Mouse (Mus musculus) lung, embryonic 16.5 days (tissue): ENCODE data around the gene Gimd1. TPM values are rescaled to one million over a fixed set of nuclear protein-coding genes. Genes with fewer than 3 reads are reported as not detected.

Source experiments
- ATAC-seq: fragments of 200-750 bp; cut with Nextera tagmentation; 2 replicates; pipeline ENCODE4 v1.8.0; 2017; ENCODE audit warnings: low read depth, mild to moderate bottlenecking, moderate library complexity
- H3K27ac ChIP-seq: fragments of 300-500 bp; sonication (generic); 2 replicates; pipeline ENCODE4 v1.5.1; 2014; ENCODE audit warnings: mild to moderate bottlenecking, control low read depth, low read length
- H3K27me3 ChIP-seq: fragments of 300-500 bp; sonication (generic); 2 replicates; pipeline ENCODE4 v1.6.1; 2014; ENCODE audit warnings: low read depth, low read length, mixed read lengths; ENCODE audit not compliant: control insufficient read depth, insufficient read depth
- H3K36me3 ChIP-seq: fragments of 300-500 bp; sonication (generic); 2 replicates; pipeline ENCODE4 v1.6.1; 2014; ENCODE audit warnings: low read length; ENCODE audit not compliant: control insufficient read depth, insufficient read depth
- H3K4me1 ChIP-seq: fragments of 300-500 bp; sonication (generic); replicated peaks from 2 replicates; pipeline ENCODE4 v1.6.1; 2014; ENCODE audit warnings: low read length, mixed read lengths; ENCODE audit not compliant: control insufficient read depth, insufficient read depth
- H3K4me2 ChIP-seq: fragments of 300-500 bp; sonication (generic); 2 replicates; pipeline ENCODE4 v1.6.1; 2014; ENCODE audit warnings: low read depth, low read length, control low read depth
- H3K4me3 ChIP-seq: fragments of 300-500 bp; sonication (generic); 2 replicates; pipeline ENCODE4 v1.5.1; 2014; ENCODE audit warnings: mild to moderate bottlenecking, low read length, control low read depth
- H3K9ac ChIP-seq: fragments of 300-500 bp; sonication (generic); 2 replicates; pipeline ENCODE4 v1.6.1; 2014; ENCODE audit warnings: low read length, control low read depth
- H3K9me3 ChIP-seq: fragments of 300-500 bp; sonication (generic); 2 replicates; pipeline ENCODE4 v1.6.1; 2016; ENCODE audit warnings: low read length; ENCODE audit not compliant: control insufficient read depth
- WGBS: fragments of 180-500 bp; shearing (Covaris S2); extraction: QIAGEN DNeasy Blood & Tissue Kit; methylation state at CpG from one replicate; pipeline ENCODE4 v1.1.7; 2014; 5-methylcytosine and 5-hydroxymethylcytosine counted together
- polyA plus RNA-seq: library from polyadenylated mRNA; unstranded; fragments of >200 nt; fragmentation: Nextera tagmentation; extraction: Ambion mirVana; gene quantifications from 2 replicates; pipeline ENCODE4 v1.2.1, GENCODE M21; 2015

Gimd1 gene
- polyA plus RNA-seq, 1 experiment from 2014 or later, result not detected

GRCm38 (mm10) chr3:132637080-132637479, 7.5 kb downstream of the Gimd1 start:
- 70% methylated on average over 3 of the region's 3 CpGs for WGBS

GRCm38 (mm10) chr3:132644071-132644470, 14.5 kb downstream of the Gimd1 start:
- Histone ChIP-seq H3K36me3 (no peaks in the 10 kb centered on the region), H3K4me2 (no peak overlapping the region), H3K4me1 (no peaks in the 10 kb centered on the region), H3K9me3 (no peaks in the 10 kb centered on the region), H3K27ac (no peak overlapping the region), H3K27me3 (no peaks in the 10 kb centered on the region), H3K4me3 (no peak overlapping the region), H3K9ac (no peak overlapping the region)
- ATAC-seq, result no peak
- 53% methylated on average over 4 of the region's 4 CpGs for WGBS

More at GRCm38 (mm10) chr3:132637080-132637479, 7.5 kb downstream of the Gimd1 start:
- no peak for ATAC-seq
- Histone ChIP-seq H3K27me3 (no peaks in the 10 kb centered on the region), H3K27ac (no peak overlapping the region), H3K36me3 (no peaks in the 10 kb centered on the region), H3K4me3 (no peak overlapping the region), H3K4me2 (no peak overlapping the region), H3K4me1 (no peaks in the 10 kb centered on the region), H3K9ac (no peak overlapping the region), H3K9me3 (no peaks in the 10 kb centered on the region)

GRCm38 (mm10) chr3:132646814-132647213, 17.2 kb downstream of the Gimd1 start:
- no peaks in the 10 kb centered on the region for H3K27me3 ChIP-seq
- H3K4me3 ChIP-seq, result no peak overlapping the region
- H3K27ac ChIP-seq, result no peak overlapping the region
- H3K4me1 ChIP-seq, result no peaks in the 10 kb centered on the region
- H3K4me2 ChIP-seq, result no peak overlapping the region
- no peaks in the 10 kb centered on the region for H3K9me3 ChIP-seq
- 16% methylated on average over 1 of the region's 1 CpGs for WGBS
- H3K36me3 ChIP-seq, result no peaks in the 10 kb centered on the region
- no peak overlapping the region for H3K9ac ChIP-seq
- no peak for ATAC-seq

- H3K9ac ChIP-seq, result no peak overlapping the region
- H3K4me2 ChIP-seq, result no peak overlapping the region
- no peaks in the 10 kb centered on the region for H3K36me3 ChIP-seq
- no peaks in the 10 kb centered on the region for H3K4me1 ChIP-seq
- no peak overlapping the region for H3K4me3 ChIP-seq
- WGBS, result 81% methylated on average over 7 of the region's 7 CpGs
- H3K27ac ChIP-seq, result no peak overlapping the region
- ATAC-seq, result no peak
- no peaks in the 10 kb centered on the region for H3K9me3 ChIP-seq
- no peaks in the 10 kb centered on the region for H3K27me3 ChIP-seq
Measured at GRCm38 (mm10) chr3:132649368-132649767, 19.7 kb downstream of the Gimd1 start.

GRCm38 (mm10) chr3:132650191-132650590, 20.6 kb downstream of the Gimd1 start:
- H3K9ac ChIP-seq, result no peak overlapping the region
- no peaks in the 10 kb centered on the region for H3K9me3 ChIP-seq
- H3K4me3 ChIP-seq, result no peak overlapping the region
- H3K36me3 ChIP-seq, result no peaks in the 10 kb centered on the region
- H3K4me2 ChIP-seq, result no peak overlapping the region
- no peaks in the 10 kb centered on the region for H3K27me3 ChIP-seq
- 58% methylated on average over 5 of the region's 5 CpGs for WGBS
- no peak for ATAC-seq
- H3K4me1 ChIP-seq, result no peaks in the 10 kb centered on the region
- no peak overlapping the region for H3K27ac ChIP-seq

- no peaks in the 10 kb centered on the region for H3K27me3 ChIP-seq
- WGBS, result 34% methylated on average over 3 of the region's 3 CpGs
- no peaks in the 10 kb centered on the region for H3K36me3 ChIP-seq
- ATAC-seq, result peak; percentile 97
- no peak overlapping the region for H3K4me2 ChIP-seq
- H3K4me1 ChIP-seq, result no peaks in the 10 kb centered on the region
- no peak overlapping the region for H3K9ac ChIP-seq
- H3K4me3 ChIP-seq, result no peak overlapping the region
- H3K9me3 ChIP-seq, result no peaks in the 10 kb centered on the region
- H3K27ac ChIP-seq, result peak overlapping the region; percentile 57
Measured at GRCm38 (mm10) chr3:132651776-132652175, 22.2 kb downstream of the Gimd1 start.

GRCm38 (mm10) chr3:132653959-132654358, 24.3 kb downstream of the Gimd1 start:
- no peak for ATAC-seq
- no peak overlapping the region for H3K27ac ChIP-seq
- H3K27me3 ChIP-seq, result no peaks in the 10 kb centered on the region
- 85% methylated on average over 7 of the region's 7 CpGs for WGBS
- no peak overlapping the region for H3K4me2 ChIP-seq
- no peak overlapping the region for H3K4me3 ChIP-seq
- no peak overlapping the region for H3K9ac ChIP-seq
- H3K4me1 ChIP-seq, result no peaks in the 10 kb centered on the region
- H3K9me3 ChIP-seq, result no peaks in the 10 kb centered on the region
- H3K36me3 ChIP-seq, result 0 out of 2 replicates have a peak, but pooled peaks cover 2% of the 10 kb centered on the region

- Histone ChIP-seq H3K9me3 (no peaks in the 10 kb centered on the region), H3K4me3 (no peak overlapping the region), H3K9ac (no peak overlapping the region), H3K4me2 (no peak overlapping the region), H3K27me3 (no peaks in the 10 kb centered on the region), H3K4me1 (no peaks in the 10 kb centered on the region), H3K27ac (no peak overlapping the region), H3K36me3 (peaks cover 3% of the 10 kb centered on the region; the same call in 1 of the 2 replicates)
- ATAC-seq, result no peak
- 77% methylated on average over 2 of the region's 2 CpGs for WGBS
Measured at GRCm38 (mm10) chr3:132655955-132656354, 26.3 kb downstream of the Gimd1 start.

- H3K4me1 ChIP-seq, result peaks cover 1% of the 10 kb centered on the region
- no peak overlapping the region for H3K27ac ChIP-seq
- no peak overlapping the region for H3K4me3 ChIP-seq
- H3K27me3 ChIP-seq, result no peaks in the 10 kb centered on the region
- ATAC-seq, result no peak
- no peak overlapping the region for H3K9ac ChIP-seq
- 71% methylated on average over 2 of the region's 2 CpGs for WGBS
- H3K4me2 ChIP-seq, result no peak overlapping the region
- H3K36me3 ChIP-seq, result peaks cover 9% of the 10 kb centered on the region
- H3K9me3 ChIP-seq, result no peaks in the 10 kb centered on the region
Measured at GRCm38 (mm10) chr3:132677494-132677893, 47.9 kb downstream of the Gimd1 start.
